Mouse (Mus musculus): ENCODE data around the gene Setd1b. TPM values are rescaled to one million over a fixed set of nuclear protein-coding genes. Genes with fewer than 3 reads are reported as not detected.

Setd1b gene
- total RNA-seq, 2 experiments from 2014 or later: 23.0 to 29.8 TPM

DNA sequence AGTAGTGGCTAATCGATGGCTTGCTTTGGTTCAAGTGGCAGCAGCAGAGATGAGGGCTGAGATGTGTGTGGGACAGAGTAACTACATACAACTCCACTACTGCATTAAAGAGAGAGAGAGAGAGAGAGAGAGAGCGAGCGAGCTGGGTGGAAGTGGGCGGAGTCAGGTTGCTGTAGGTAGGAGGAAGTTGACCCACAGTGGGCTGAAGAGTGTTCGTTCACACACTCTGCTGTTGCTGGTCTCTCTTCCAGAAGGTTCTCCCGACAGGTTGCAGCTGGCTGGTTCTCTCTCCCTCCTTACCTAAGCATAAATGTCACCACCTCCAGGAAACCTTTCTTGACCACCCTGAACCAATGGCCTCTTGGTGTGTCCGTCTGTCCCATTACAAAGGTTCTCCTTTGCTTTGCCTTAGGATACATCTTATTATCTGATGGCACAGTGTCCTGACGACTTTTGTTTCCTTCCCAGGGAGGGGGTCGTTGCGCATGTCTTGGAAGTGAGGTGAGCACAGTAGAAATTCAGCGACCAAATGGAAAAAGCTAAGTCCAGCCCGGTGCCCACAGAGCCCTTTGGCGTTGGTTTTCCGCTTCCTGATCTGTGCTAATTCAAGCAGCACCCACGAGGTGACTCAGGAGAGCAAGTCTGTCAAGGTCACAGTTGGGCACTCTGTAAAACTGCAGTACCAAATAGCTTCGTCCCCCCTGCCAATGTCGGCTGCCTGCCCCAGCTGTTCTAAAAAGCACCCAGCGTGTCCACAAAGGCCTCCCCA is 16.2 kb upstream of the Setd1b start:
- ATAC-seq (replicated peaks; ENCODE audit: low FRiP score, poor library complexity, severe bottlenecking): no peak

DNA sequence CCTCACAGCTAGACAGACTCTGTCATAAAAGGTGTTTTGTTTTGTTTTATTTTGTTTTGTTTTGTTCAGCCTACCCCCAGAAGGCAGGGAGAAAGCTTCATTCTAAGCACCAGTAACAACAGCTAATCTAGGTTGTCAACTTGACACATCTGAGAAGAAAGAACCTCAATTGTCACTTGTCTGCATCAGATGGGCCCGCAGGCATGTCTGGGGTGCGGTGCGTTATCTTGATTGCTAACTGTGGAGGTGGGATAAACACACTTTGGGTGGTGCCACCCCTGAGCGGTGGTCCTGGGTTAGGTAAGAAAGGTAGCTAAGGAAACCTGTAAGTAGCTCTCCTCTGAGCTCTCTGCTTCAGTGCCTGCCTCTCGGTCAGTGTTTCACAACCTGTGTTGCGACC is 15.0 kb upstream of the Setd1b start:
- no peak for ATAC-seq (replicated peaks; ENCODE audit: low FRiP score, poor library complexity, severe bottlenecking)

DNA sequence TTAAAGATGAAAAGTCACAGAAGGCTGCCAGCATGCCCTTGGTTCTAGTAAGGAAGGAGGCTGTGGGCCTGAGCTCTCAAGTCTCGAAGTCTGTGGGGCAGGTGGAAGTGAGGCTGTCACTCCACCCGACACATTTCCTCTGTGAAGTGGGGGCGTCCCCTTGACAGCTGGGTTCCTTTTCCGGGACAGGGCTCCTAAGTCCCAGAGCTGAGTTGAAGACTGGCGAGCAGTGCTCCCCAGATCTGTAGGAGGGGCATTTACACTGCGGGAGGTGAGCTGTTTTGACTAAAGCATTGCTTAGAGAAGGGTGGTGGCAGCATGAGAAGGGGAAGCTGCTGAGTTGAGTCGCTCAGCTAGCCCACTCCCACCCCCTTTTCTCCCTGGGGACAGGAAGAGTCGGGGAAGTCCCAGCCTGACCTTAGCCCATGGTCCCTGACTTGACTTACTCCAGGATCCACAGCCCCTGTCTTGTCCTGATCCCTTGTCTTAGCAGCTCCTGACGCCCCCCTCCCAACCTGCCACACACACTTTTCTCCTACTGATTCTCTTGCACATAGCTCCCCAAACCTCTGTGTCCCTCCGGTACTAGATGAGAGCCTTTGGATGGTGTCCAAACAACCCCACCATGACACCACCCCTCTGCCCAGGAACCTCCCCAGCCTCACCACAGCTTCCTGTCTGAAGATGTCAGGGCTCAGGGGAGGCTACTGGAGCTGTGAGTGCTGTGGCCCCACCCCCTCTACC is 13.4 kb upstream of the Setd1b start:
- ATAC-seq (replicated peaks; ENCODE audit: low FRiP score, poor library complexity, severe bottlenecking): no peak

DNA sequence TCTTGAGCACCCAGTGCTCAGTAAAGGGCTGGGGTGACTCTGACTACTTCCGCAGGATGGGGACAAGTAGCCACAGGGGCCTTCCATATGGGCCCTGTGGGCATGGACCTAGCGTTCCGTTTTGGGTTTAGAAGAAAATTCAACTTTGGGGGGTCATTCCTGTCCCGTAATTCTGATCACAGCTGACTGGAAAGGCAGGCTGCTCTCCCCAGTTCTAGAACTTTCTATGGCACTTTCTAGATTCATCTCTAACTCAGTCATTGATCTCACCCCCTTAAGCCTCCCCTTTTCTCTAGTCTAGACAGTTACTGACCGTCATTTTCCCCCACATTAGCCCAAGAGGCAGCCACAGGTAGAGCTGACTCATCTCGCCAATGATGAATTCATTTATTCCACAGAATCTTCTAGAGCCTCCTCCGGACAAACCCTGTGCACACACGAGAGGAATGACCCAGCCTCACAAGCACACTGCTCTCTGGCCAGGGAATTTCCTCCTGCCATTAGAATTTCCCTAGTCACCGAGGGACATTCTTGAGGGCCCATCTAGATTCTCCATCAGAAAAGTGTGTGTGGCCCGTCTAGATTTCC is 12.7 kb upstream of the Setd1b start:
- no peak for ATAC-seq (replicated peaks; ENCODE audit: low FRiP score, poor library complexity, severe bottlenecking)

DNA sequence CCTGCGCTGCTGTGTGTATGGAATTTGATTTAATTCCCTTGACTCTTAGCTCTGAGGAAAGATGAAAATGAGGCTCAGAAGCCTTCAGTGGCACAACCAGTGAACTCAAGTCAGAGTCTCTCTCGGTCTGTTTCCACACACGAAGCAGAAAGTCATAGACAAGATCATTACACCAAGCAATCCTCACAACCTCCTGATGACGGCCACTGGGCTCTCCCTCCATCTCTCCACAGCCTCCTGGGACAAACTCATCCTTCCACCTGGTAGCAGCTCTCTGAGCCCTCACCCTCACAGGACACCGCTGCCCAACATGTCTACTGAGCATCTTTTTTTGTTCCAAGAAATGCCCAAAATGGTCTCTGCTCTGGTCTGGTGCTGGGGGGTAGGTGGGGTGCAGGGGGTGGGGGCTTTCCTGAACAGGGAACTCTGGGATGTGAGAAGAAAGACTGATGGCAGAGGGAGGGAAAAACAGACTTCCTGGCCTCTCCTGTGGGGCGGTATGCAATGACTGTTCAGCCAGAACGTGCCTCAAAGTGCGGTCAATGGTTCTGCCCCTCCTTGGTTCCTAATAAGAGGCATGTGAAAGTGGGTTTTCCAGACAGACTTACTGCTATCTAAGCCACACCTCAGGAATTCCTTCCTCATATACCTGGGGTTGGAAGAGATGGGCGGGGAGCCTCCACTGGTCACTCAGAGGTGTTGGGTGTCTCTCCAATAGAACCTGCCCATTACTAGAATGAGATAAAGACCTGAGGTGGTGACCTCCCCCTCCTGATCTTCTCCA is 11.8 kb upstream of the Setd1b start:
- no peak for ATAC-seq (replicated peaks; ENCODE audit: low FRiP score, poor library complexity, severe bottlenecking)

DNA sequence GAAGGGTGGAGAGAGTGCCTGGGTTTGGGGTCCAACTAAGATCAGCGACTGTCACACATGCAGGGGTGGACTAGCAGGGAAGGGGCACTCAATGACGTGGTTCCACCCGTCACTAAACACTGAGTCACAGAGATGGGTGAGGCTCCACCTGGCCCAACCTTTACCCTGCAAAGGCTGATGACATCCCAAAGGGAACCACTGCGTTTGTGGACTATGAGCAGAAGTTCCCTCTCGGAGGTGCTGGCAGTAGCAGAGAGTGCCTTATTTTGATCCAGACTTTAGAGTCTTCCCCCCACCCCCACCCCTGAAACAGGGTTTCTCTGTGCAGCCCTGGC is 11.2 kb upstream of the Setd1b start:
- ATAC-seq (replicated peaks; ENCODE audit: low FRiP score, poor library complexity, severe bottlenecking): no peak

DNA sequence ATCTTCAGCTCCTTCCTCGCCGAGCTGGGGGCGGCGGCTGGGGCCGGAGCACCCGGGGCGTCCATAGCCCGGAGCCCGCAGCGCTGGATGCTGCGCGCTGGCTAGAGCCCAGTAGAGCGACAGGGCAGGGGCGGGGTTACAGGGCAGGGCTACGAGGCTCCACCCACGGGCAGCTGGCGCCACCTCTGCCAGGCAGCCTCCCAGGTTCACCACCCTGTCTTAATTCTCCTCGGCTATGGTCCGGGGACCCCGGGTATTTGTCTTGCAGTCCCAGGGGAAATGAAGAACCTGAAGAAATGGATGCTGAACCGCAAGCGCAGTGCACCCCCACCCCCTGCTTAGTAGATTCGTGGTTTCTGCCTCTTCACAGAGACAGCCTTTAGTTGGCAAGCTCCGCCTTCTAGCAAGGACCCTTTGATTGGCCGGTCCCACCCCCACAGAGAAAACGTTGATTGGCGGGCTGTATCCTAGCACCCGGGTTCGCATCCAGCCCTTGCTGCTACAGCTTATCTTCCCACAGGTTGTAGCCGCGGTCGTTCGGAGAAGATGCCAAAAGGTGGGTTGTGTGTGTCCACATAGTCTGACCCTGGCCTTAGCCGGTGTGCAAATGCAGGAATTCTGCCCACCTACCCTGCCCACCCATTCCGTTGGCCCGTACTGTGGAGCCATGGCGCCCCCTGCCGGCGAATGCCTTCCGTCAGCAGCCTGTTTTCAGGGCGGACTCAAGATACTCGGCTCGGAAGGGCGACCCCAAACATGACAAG is 9.5 kb upstream of the Setd1b start, which contains the start of gene Rhof:
TSS of gene Rhof (minus strand) at position 385 of the 764 bp plus-strand sequence.
- peak; percentile 70 for ATAC-seq (replicated peaks; ENCODE audit: low FRiP score, poor library complexity, severe bottlenecking)

DNA sequence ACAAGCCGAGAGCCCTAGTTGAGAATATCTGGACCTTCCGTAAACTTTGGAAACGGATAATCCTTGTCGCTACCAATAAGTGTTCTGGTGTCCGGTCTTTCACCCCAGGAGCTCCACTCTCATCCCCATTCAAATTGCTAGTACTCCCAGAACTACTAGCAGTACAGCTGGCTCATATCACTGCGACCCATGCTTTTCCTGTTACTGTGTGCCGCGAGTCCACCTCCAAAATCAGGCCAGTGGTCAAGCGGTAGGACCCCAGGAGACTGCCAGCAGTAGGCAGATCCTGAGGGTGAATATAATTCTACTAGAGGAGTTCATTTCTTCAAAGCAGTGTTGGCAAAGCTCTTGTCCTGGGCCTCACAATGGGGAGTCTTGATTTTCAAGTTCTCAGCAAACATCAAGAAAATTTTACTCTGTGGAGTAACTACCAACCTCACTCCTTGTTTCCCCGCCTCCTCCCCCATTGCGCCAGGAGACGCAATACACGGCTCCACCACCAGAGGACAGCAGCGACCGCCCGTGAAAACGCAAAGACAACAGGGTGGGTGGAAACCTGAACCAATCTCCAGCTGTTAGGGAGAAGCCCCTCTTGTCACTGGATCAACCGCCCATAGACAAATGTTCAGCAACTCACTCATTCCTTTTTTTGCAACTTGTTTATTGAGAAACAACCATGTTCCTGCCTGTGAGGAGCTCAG is 8.8 kb upstream of the Setd1b start:
- ATAC-seq (replicated peaks; ENCODE audit: low FRiP score, poor library complexity, severe bottlenecking): peak; percentile 27; the same call in 1 of the 2 replicates

DNA sequence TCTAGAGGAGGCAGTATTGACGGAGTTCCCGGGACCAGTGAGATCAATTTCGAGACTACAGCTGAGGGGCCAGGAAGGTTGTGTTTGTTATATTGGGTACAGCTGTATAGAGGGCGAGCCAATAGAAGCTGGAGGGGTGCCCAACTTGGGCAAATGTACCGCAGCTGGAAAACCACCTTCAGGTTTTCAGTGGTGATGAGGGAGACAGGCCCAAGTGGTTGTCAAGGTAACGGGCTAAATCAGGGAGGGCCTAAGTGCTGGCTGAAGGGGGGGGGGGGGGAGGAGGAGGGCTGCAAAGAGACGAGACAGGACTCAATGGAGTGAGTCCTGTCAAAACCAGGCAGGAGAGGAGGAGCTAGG is 8.2 kb upstream of the Setd1b start:
- ATAC-seq (replicated peaks; ENCODE audit: low FRiP score, poor library complexity, severe bottlenecking): no peak

DNA sequence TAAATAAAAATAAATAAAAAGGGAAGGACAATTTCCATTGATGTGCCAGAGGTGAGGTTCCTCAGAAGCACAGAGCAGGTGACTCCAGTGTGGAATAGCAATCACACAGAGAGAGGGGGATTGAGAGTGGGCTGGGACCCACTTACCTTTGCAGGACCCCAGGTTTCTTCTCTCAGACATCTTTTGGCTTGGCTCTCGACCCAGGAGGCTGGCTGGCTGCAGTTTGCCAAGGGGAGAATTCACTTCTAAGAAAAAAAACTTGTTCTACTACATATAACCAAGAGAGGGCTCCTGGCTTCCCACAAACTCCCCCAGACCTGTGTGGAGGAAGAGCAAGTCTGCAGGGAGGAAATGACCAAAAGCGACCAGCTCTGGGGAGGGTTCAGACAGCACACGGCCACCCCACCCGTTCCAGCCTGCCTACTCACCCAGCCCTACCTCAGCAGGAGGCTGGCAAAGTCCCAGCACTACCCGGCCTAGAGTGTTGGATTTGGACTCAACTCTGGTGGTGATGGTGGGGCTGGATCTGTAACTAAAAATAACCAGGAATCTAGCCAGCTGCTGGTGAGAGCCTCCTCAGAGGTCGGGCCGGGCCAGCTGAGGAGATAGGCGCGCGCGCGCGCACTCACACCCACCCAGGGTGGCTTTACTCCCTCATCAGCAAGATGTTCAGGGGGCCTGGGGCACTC is 7.7 kb upstream of the Setd1b start:
- ATAC-seq (replicated peaks; ENCODE audit: low FRiP score, poor library complexity, severe bottlenecking): no peak

DNA sequence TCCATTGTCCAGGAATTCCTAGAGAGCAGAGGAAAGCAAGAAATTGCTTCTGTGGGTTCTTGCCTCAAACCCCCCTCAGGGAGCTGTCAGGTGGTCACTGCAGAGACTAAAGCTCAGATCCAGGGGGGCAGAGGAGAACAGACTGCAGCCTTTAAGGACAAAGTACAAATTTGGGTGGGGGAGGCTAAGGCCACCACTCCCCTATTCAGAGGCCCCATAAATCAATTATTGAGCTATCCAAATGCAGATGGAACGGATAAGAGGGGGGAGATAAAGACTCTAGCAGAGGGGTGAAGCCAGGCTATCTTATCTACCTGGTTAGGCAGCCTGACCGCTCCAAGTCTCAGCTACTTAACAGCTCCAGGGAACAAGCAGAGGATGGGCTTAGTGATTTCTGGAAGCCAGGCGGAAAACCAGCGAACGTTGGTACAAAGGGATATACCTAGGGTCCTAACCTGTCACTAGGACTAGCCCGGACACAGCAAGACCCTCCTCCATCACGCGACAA is 7.1 kb upstream of the Setd1b start:
- ATAC-seq (replicated peaks; ENCODE audit: low FRiP score, poor library complexity, severe bottlenecking): no peak

DNA sequence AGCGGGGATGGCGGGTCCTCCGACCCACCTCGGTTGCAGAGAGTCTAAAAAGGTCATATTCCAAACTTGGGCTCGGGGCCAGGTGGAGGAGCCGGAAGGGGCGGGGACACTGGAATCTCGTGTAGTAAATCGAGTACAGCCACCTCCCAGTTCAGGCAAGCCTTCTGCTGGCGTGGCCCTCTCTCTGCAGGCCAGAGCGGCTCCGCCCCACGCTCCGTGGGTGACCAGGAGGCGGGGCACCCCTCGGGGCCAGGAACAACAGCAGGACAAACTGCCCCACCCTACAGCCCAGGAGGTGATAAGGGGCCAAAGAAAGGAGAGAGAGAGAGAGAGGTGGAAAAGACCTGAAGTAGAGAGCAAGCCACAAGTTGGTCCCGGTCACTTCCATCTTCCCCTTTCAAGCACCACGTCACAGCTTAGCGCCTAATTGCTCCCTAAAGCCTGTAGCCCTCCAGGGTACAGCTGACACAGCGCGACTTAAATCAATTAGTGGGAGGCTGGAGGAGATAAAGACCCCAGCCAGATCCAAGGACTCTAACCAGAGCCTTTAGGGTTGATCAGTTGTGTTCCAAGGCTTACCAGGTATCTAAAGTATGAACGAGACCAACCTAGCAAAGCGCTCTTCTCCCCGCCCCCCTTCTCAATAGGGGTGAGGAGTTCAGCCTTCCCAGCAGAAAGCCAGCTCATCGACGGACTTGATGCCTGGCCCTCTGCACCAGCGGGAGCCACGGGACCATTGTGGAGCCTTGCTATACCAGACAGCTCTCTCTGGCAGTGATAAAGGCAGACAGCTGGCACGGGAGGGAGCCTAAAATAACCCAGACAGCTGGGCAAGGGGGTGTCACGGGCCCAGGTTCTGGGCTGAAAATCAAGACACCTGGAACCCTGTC is 6.3 kb upstream of the Setd1b start:
- ATAC-seq (replicated peaks; ENCODE audit: low FRiP score, poor library complexity, severe bottlenecking): peak; percentile 43

DNA sequence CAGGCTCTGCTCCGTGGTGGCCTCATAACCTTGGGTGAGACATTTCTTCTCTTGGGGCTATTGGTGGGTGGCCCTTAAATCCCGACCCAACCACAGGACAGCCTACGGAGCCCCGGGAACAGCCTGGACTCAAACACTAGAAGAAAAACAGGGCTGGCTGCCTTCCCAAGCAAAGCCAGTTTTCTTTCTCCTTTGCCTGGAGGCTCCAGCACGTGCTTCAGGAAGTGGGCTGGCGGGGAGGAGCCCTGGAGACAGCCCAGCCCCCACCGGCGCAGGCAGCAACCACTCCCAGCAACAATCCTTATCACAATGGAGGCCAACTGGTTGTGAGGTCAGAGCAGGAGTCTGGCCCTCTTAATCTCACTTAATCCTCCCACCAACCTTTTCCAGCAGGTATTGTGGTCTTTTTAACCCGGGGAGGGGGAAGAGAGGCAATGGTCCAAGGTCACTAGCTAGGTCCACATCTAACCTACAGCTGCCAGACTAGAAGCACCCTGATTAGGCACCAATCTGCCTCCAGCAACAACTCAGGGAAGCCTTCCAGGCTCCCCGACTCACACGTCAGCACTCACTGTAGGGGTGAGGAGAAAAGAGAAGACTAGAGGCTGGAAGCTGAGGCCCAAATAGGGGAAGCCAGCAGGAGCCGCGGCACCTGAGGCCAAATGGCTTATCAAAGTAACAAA is 5.5 kb upstream of the Setd1b start:
- ATAC-seq (replicated peaks; ENCODE audit: low FRiP score, poor library complexity, severe bottlenecking): peak; percentile 48

DNA sequence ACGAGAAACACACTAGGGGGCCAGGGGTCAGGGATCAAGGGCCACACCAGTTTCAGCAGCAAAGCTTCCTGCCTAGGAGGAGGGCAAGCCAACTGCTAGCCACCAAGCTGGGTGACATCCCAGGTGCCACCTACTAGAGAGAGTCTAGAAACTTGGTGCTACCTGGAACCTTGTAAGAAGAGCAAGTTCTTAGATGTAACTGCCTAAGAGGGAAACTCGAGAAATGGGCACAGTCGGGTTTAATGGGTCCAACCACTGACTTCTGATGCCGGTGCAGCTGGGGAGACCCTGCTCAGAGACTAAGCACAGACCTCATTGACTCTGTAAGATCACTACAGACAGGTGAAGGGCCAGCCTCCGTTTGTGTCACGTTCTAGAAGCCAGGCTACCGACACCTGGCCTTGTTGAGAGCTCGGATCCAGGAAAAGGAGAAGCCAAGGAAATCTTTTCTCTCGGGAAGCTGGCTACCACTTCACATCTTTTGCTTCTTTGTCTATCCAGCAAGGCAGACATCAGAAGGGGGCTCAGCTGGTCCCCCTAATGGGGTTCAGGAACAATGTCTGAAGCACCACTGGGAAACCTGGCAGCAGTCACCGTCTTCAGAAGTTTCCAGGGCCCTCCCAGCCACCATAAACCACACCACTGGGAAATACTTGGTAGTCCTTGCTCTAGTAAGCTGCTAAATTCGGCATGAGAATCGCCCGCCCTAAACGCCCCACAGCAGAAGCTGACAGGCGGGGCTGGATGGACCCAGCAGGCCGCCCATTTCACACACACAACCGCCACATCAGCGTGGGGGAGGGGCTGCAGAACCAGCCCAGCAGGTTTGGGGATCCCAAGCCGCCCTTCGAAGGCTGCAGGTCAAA is 4.7 kb upstream of the Setd1b start:
- ATAC-seq (replicated peaks; ENCODE audit: low FRiP score, poor library complexity, severe bottlenecking): peak; percentile 15; the same call in 1 of the 2 replicates

DNA sequence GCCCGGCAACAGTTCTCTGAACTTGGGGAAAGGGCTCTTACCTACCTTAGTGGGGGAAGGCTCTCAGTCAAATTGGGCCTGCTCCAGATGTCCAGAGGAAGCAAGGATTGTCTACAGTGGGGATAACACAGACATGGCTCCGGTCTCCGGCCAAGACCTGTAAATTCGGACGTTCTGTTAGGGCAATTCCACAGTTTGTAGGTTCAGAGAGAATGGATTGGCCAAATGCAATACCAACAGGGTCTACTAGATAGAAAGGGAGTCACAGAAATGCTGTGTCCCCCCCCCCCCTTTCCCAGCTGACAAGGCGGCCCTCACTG is 4.1 kb upstream of the Setd1b start:
- ATAC-seq (replicated peaks; ENCODE audit: low FRiP score, poor library complexity, severe bottlenecking): no peak

Measured in erythroid progenitor cell, adult 5-6 weeks (primary cell).